ENCODE assay signal across 7 mouse cellular contexts in genomic region chr10:41888365-41888941, GRCm38 (mm10).
DNase-seq lines count a peak whose midpoint lies in the region; ATAC-seq lines count a peak whose summit lies in the region.

No protein-coding gene starts in this region.

- H3K9me3 ChIP-seq in embryonic facial prominence, embryonic 10.5 days: no peaks in the 10 kb centered on the region
- no peaks in the 10 kb centered on the region for H3K9me3 ChIP-seq in hindbrain, embryonic 14.5 days (ENCODE audit: control insufficient read depth, low read length)
- H3K9me3 ChIP-seq in stomach, embryonic 16.5 days (replicated peaks; ENCODE audit: control insufficient read depth, low read length): no peaks in the 10 kb centered on the region

- no peak overlapping the region for H3K27ac ChIP-seq in embryonic facial prominence, embryonic 10.5 days (replicated peaks)
- H3K27ac ChIP-seq in hindbrain, embryonic 14.5 days: 0 out of 2 replicates have a peak overlapping the region, but pooled peaks have one; percentile 98
- H3K27ac ChIP-seq in stomach, embryonic 16.5 days (ENCODE audit: low read length): no peak overlapping the region

- no peak for ATAC-seq in hindbrain, embryonic 14.5 days (ENCODE audit: low FRiP score)
- ATAC-seq in stomach, embryonic 16.5 days (ENCODE audit: insufficient read depth, low FRiP score): no peak

- DNase-seq in thymus, postnatal 0 days (ENCODE audit: low spot score): peak; percentile 62
- DNase-seq in thymus, adult 18-20 months: no peak
- no peak for DNase-seq in embryonic facial prominence, embryonic 10.5 days (ENCODE audit: low spot score)
- no peak for DNase-seq in hindbrain, embryonic 14.5 days (ENCODE audit: low spot score)
- DNase-seq in lung, postnatal 25 days (ENCODE audit: low spot score): peak; percentile 43
- DNase-seq in layer of hippocampus, adult 11-12 months (ENCODE audit: low spot score): no peak

- H3K9ac ChIP-seq in hindbrain, embryonic 14.5 days: peak overlapping the region; percentile 95
- no peak overlapping the region for H3K9ac ChIP-seq in stomach, embryonic 16.5 days (ENCODE audit: low read length)

- H3K36me3 ChIP-seq in embryonic facial prominence, embryonic 10.5 days (replicated peaks): no peaks in the 10 kb centered on the region
- no peaks in the 10 kb centered on the region for H3K36me3 ChIP-seq in hindbrain, embryonic 14.5 days (replicated peaks; ENCODE audit: control insufficient read depth, insufficient read depth)
- H3K36me3 ChIP-seq in stomach, embryonic 16.5 days (ENCODE audit: control insufficient read depth, insufficient read depth, low read length): no peaks in the 10 kb centered on the region

- peak overlapping the region; percentile 80 for H3K4me2 ChIP-seq in hindbrain, embryonic 14.5 days (replicated peaks)
- H3K4me2 ChIP-seq in stomach, embryonic 16.5 days (ENCODE audit: low read depth, low read length): peak overlapping the region; percentile 85

- peak overlapping the region; percentile 77; the same call in 1 of the 2 replicates for H3K4me3 ChIP-seq in embryonic facial prominence, embryonic 10.5 days
- H3K4me3 ChIP-seq in hindbrain, embryonic 14.5 days (replicated peaks; ENCODE audit: low read length): peak overlapping the region; percentile 82
- H3K4me3 ChIP-seq in stomach, embryonic 16.5 days (replicated peaks; ENCODE audit: low read length): peak overlapping the region; percentile 80; the same call in 1 of the 2 replicates

- H3K27me3 ChIP-seq in embryonic facial prominence, embryonic 10.5 days (replicated peaks; ENCODE audit: low read depth, poor library complexity, severe bottlenecking): no peaks in the 10 kb centered on the region
- H3K27me3 ChIP-seq in hindbrain, embryonic 14.5 days (ENCODE audit: control insufficient read depth, insufficient read depth, low read length): no peaks in the 10 kb centered on the region
- no peaks in the 10 kb centered on the region for H3K27me3 ChIP-seq in stomach, embryonic 16.5 days (ENCODE audit: control insufficient read depth, insufficient read depth, low read length)

- 62% methylated on average over 4 of the region's 4 CpGs for WGBS in embryonic facial prominence, embryonic 10.5 days
- WGBS in hindbrain, embryonic 14.5 days: 42% methylated on average over 4 of the region's 4 CpGs
- WGBS in stomach, embryonic 16.5 days: 49% methylated on average over 4 of the region's 4 CpGs

- peaks cover 14% of the 10 kb centered on the region for H3K4me1 ChIP-seq in embryonic facial prominence, embryonic 10.5 days
- peaks cover 17% of the 10 kb centered on the region for H3K4me1 ChIP-seq in hindbrain, embryonic 14.5 days (replicated peaks; ENCODE audit: control insufficient read depth, insufficient read depth, low read length)
- H3K4me1 ChIP-seq in stomach, embryonic 16.5 days (ENCODE audit: control insufficient read depth, insufficient read depth, low read length): peaks cover 10% of the 10 kb centered on the region

Comparison
In these comparisons a context has a peak if more than half of its experiments do, and no peak if none do; other contexts are left out.
1. DNase-seq: peak in thymus, postnatal 0 days (single experiment) and lung, postnatal 25 days (single experiment); none in thymus, adult 18-20 months (0 of 2), embryonic facial prominence, embryonic 10.5 days (single experiment), hindbrain, embryonic 14.5 days (single experiment) and layer of hippocampus, adult 11-12 months (single experiment).
2. Peak in every context shown above with its lines, with median percentiles within 50 percentile points of each other: H3K4me3 ChIP-seq.